Mouse (Mus musculus): Measurements from ENCODE around the gene Ang2. TPM values are rescaled to one million over a fixed set of nuclear protein-coding genes. Genes with fewer than 3 reads are reported as not detected.

Ang2 gene
- polyA plus RNA-seq, 1 experiment from 2014 or later, result not detected

DNA sequence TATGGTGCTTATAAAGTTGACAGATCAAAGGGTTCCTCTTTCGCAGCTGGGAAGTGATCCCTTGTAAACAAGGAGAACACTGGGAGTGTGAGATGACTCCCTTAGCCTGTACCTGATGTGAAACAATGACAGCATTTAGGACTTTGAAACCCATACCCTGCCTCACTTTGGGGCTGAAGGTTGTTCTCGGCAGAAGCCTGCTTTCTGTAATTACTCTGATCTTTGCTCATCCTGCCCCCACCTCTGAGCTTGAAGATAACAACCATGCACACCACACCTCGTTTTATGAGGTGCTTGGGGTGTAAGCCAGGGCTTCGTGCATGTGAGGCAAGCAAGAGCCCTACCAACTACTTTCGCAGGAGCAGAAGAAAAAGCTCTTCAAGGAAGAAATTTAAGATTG, 49.8 kb downstream of the Ang2 start:
- Histone ChIP-seq H3K4me2 (no peak overlapping the region), H3K4me1 (no peaks in the 10 kb centered on the region), H3K27ac (replicated peaks) (no peak overlapping the region), H3K9ac (replicated peaks) (no peak overlapping the region), H3K9me3 (replicated peaks) (no peaks in the 10 kb centered on the region), H3K27me3 (replicated peaks) (no peaks in the 10 kb centered on the region), H3K4me3 (replicated peaks) (no peak overlapping the region), H3K36me3 (no peaks in the 10 kb centered on the region)
- WGBS, result 50% methylated on average over 5 of the region's 5 CpGs
- no peak for ATAC-seq (ENCODE audit: low FRiP score)

DNA sequence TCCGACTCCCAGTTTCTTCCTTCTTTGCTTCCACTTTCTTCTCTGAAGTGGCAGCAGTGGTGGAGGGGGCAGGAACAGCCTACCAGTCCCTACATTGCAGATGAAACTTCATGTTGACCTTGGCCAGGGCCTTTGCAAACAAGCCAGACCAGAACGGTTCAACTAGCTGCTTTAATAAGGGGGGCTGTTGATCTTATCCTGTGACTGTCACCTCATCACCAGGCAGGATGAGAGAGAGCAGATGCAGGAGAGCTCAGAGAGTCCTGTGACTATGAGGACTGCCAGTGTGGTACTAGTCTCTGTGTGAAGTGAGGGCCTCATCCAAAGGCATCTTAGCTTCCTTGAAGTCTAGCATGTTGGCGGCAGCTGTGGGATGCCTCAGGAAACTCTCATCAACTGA, 50.9 kb downstream of the Ang2 start:
- Histone ChIP-seq H3K4me3 (replicated peaks) (no peak overlapping the region), H3K9ac (replicated peaks) (no peak overlapping the region), H3K4me1 (no peaks in the 10 kb centered on the region), H3K4me2 (no peak overlapping the region), H3K27ac (replicated peaks) (no peak overlapping the region), H3K27me3 (replicated peaks) (no peaks in the 10 kb centered on the region), H3K9me3 (replicated peaks) (no peaks in the 10 kb centered on the region), H3K36me3 (no peaks in the 10 kb centered on the region)
- ATAC-seq (ENCODE audit: low FRiP score), result no peak
- WGBS, result 75% methylated on average over 3 of the region's 3 CpGs

DNA sequence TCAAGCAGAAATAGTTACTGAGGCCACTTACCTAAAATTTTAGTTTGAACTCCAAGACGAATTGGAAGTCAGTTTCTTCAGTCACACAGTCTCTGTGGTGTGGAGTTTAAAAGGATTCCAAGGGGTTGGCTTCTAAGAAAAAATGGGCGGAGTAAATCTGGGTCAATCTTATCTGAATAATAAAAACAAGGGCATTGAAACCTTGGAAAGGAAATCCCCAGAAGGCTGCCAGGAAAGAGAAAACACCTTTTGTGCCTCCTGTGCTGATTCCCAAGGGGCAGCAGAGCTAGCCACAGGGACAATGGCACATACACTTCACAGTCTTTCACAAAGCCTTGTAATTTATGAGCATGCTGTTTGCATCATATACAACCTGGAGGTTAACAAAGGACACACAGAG, 52.3 kb downstream of the Ang2 start, which contains the start of gene Rnase1:
Rnase1 (minus strand) TSS at position 101 of the 400 bp plus-strand sequence.
- H3K27me3 ChIP-seq (replicated peaks), result no peaks in the 10 kb centered on the region
- H3K4me1 ChIP-seq, result no peaks in the 10 kb centered on the region
- no peak within 1 kb of the TSS for H3K27ac ChIP-seq (replicated peaks)
- 18% methylated on average over 2 of the region's 2 CpGs for WGBS
- H3K9me3 ChIP-seq (replicated peaks), result no peaks in the 10 kb centered on the region
- H3K4me3 ChIP-seq (replicated peaks), result no peak within 1 kb of the TSS
- no peaks in the 10 kb centered on the region for H3K36me3 ChIP-seq
- no peak for ATAC-seq (ENCODE audit: low FRiP score)
- no peak within 1 kb of the TSS for H3K9ac ChIP-seq (replicated peaks)
- H3K4me2 ChIP-seq, result no peak within 1 kb of the TSS

DNA sequence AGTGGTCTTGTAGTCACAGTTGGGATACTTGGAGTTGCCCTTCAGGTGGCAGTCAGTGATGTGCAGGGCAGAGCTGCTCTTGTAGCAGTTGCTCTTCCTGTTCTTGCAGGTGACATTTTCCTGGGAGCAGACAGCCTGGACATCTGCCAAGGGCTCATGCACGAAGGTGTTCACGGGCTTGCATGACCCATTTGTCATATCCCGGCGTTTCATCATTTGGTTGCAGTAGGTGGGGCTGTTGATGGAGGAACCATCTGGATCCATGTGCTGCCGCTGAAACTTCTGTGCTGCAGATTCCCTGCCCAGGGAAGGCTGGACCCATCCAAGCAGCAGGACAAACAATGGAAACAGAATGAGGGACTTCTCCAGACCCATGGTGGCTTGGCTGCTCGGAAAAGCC, 53.4 kb downstream of the Ang2 start:
- H3K4me3 ChIP-seq (replicated peaks), result no peak overlapping the region
- no peaks in the 10 kb centered on the region for H3K36me3 ChIP-seq
- H3K4me2 ChIP-seq, result no peak overlapping the region
- H3K4me1 ChIP-seq, result no peaks in the 10 kb centered on the region
- no peak overlapping the region for H3K27ac ChIP-seq (replicated peaks)
- H3K9me3 ChIP-seq (replicated peaks), result no peaks in the 10 kb centered on the region
- 87% methylated on average over 6 of the region's 6 CpGs for WGBS
- no peak overlapping the region for H3K9ac ChIP-seq (replicated peaks)
- ATAC-seq (ENCODE audit: low FRiP score), result no peak
- H3K27me3 ChIP-seq (replicated peaks), result no peaks in the 10 kb centered on the region

Other genes with a start within 250 kb of the Ang2 start
- gene Pnp2, start 243.2 kb downstream of the Ang2 start, polyA plus RNA-seq (2015; fragmentation: Nextera tagmentation; extraction: Ambion mirVana), result 0.55 and 0.73 TPM in 2 replicates
- gene Rnase10, start 191.4 kb downstream of the Ang2 start, polyA plus RNA-seq (2015; fragmentation: Nextera tagmentation; extraction: Ambion mirVana), result 0.10 TPM in 1 of 2 replicates, not detected in the other
- not detected in 2 replicates for gene Rnase9, start 157.3 kb downstream of the Ang2 start, polyA plus RNA-seq (2015; fragmentation: Nextera tagmentation; extraction: Ambion mirVana)
- gene Rnase11, start 149.0 kb downstream of the Ang2 start, polyA plus RNA-seq (2015; fragmentation: Nextera tagmentation; extraction: Ambion mirVana), result not detected in 2 replicates
- gene Rnase12, start 141.5 kb downstream of the Ang2 start, polyA plus RNA-seq (2015; fragmentation: Nextera tagmentation; extraction: Ambion mirVana), result not detected in 2 replicates
- gene Olfr750, start 124.7 kb downstream of the Ang2 start, polyA plus RNA-seq (2015; fragmentation: Nextera tagmentation; extraction: Ambion mirVana), result not detected in 2 replicates
- gene Rnase4, start 108.1 kb downstream of the Ang2 start, polyA plus RNA-seq (2015; fragmentation: Nextera tagmentation; extraction: Ambion mirVana), result 18.6 and 30.0 TPM in 2 replicates
- 4.4 and 8.0 TPM in 2 replicates for gene Ang, start 108.0 kb downstream of the Ang2 start, polyA plus RNA-seq (2015; fragmentation: Nextera tagmentation; extraction: Ambion mirVana)
- gene Eddm3b, start 84.7 kb downstream of the Ang2 start, polyA plus RNA-seq (2015; fragmentation: Nextera tagmentation; extraction: Ambion mirVana), result not detected in 2 replicates
- 1.0 and 2.2 TPM in 2 replicates for gene Rnase6, start 75.2 kb downstream of the Ang2 start, polyA plus RNA-seq (2015; fragmentation: Nextera tagmentation; extraction: Ambion mirVana)
- gene Rnase1, start 52.4 kb downstream of the Ang2 start, polyA plus RNA-seq (2015; fragmentation: Nextera tagmentation; extraction: Ambion mirVana), result 1.1 and 1.5 TPM in 2 replicates
- gene Rnase2b, start 36.9 kb downstream of the Ang2 start, polyA plus RNA-seq (2015; fragmentation: Nextera tagmentation; extraction: Ambion mirVana), result not detected in 2 replicates
- gene Ear14, start 4.2 kb upstream of the Ang2 start, polyA plus RNA-seq (2015; fragmentation: Nextera tagmentation; extraction: Ambion mirVana), result not detected in 2 replicates
- gene Rnase2a, start 57.0 kb upstream of the Ang2 start, polyA plus RNA-seq (2015; fragmentation: Nextera tagmentation; extraction: Ambion mirVana), result not detected in 2 replicates
- not detected in 2 replicates for gene Gm7247, start 162.6 kb upstream of the Ang2 start, polyA plus RNA-seq (2015; fragmentation: Nextera tagmentation; extraction: Ambion mirVana)
- not detected in 2 replicates for gene Vmn2r88, start 211.7 kb upstream of the Ang2 start, polyA plus RNA-seq (2015; fragmentation: Nextera tagmentation; extraction: Ambion mirVana)

All from neural tube, embryonic 15.5 days (tissue).